Mouse (Mus musculus) right cerebral cortex, adult 2 months (tissue): ENCODE data around the gene Slc36a1.

ENCODE experiments used
- DNase-seq, 2 experiments: peaks; one replicate each; pipeline ENCODE4 v3.0.0; 2021 to 2022; ENCODE audit warnings: low spot score in 2 of 2

Slc36a1 gene

DNA sequence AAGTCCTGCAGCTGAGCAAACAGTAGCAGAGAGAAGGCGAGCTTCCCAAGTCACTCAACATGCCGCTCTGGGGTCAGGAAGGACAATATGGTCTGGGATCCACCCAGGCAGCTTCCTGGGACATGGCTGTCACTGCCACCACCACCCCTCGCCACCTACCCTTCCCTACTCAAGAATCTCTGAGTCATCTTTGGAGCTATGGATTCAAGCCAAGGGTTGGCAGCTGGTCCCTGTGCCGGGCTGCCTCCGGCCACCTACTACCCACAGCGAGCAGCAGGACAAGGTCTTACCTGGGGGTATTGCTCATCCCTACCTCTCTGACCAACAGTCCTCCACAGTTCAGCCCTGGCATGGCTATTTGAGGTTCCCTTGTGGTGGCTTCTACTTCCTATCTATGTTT lies 70.6 kb downstream of the Slc36a1 start:
- DNase-seq = peak; percentile 16 to 17
